Mouse (Mus musculus) 416B (cell line): ENCODE data around the gene Sec16a.

ENCODE experiments used
- DNase-seq: peaks from one replicate; pipeline ENCODE4 v3.0.0; 2011; ENCODE audit warnings: low read depth

Sec16a gene

GRCm38 (mm10) chr2:26444946-26445665 lies at the start of gene Sec16a:
Sec16a (minus strand) TSS chr2:26445216.
- peak; percentile 100 for DNase-seq

GRCm38 (mm10) chr2:26494396-26494795 lies 49.4 kb upstream of the Sec16a start:
- DNase-seq: peak; percentile 61

- peak; percentile 53 for DNase-seq
Observed at GRCm38 (mm10) chr2:26493021-26493781, 48.2 kb upstream of the Sec16a start.

- no peak for DNase-seq
Observed at GRCm38 (mm10) chr2:26490760-26491301, 45.8 kb upstream of the Sec16a start.

- DNase-seq: no peak
Observed at GRCm38 (mm10) chr2:26488535-26489135, 43.6 kb upstream of the Sec16a start.

- no peak for DNase-seq
Observed at GRCm38 (mm10) chr2:26487322-26488021, 42.5 kb upstream of the Sec16a start.

GRCm38 (mm10) chr2:26486835-26487321 lies 41.9 kb upstream of the Sec16a start:
- no peak for DNase-seq

- DNase-seq: no peak
Observed at GRCm38 (mm10) chr2:26486264-26486810, 41.3 kb upstream of the Sec16a start.

GRCm38 (mm10) chr2:26485710-26486109 lies 40.7 kb upstream of the Sec16a start:
- DNase-seq: no peak

GRCm38 (mm10) chr2:26485278-26485677 lies 40.3 kb upstream of the Sec16a start:
- DNase-seq: no peak

- DNase-seq: no peak
Observed at GRCm38 (mm10) chr2:26484169-26484568, 39.2 kb upstream of the Sec16a start.

- DNase-seq: peak; percentile 90
Observed at GRCm38 (mm10) chr2:26483230-26483869, 38.3 kb upstream of the Sec16a start.

- no peak for DNase-seq
Observed at GRCm38 (mm10) chr2:26482824-26483223, 37.8 kb upstream of the Sec16a start.

- DNase-seq: no peak
Observed at GRCm38 (mm10) chr2:26481724-26482495, 36.9 kb upstream of the Sec16a start.

- no peak for DNase-seq
Observed at GRCm38 (mm10) chr2:26480911-26481310, 35.9 kb upstream of the Sec16a start.

GRCm38 (mm10) chr2:26478685-26479205 lies 33.7 kb upstream of the Sec16a start:
- DNase-seq: no peak

GRCm38 (mm10) chr2:26477911-26478310 lies 32.9 kb upstream of the Sec16a start:
- no peak for DNase-seq

GRCm38 (mm10) chr2:26475505-26476430 lies 30.8 kb upstream of the Sec16a start:
- peak; percentile 75 for DNase-seq
